Mouse (Mus musculus): ENCODE data around the gene Grxcr1.
A peak's percentile ranks its signal among the peaks of the same experiment; 100 is the strongest.

The Grxcr1 gene

GRCm38 (mm10) chr5:68031744-68032143, at the start of gene Grxcr1:
Gene Grxcr1 (plus strand): TSS chr5:68031835.
- no peak for DNase-seq

DNA sequence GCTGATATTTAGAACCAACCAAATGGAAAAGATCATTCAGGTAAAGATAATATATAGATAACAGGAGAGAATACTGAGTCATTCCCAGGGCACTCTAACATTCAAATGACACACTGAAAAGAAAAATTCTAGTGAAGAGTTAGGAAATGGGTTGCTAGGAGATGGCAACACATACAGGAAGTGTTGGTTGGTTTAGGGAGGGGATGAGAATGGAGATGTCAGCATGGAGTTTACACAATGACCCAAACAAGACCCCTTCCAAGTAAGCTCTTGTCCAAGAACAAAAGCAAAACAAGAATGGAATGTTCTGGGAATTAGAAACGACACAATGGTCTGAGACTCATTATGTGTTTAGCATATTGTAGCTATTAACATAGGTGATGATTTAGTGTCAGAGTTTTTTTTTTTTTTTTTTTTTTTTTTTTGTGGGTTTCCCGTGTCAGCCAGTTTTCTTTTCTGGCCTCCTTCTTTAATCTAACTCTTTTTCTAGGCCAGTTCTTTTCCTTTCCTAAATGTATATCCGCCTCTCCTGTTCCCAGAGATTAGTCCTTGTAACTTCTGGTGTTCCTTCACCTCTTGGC, 49.6 kb upstream of the Grxcr1 start:
- DNase-seq: no peak

DNA sequence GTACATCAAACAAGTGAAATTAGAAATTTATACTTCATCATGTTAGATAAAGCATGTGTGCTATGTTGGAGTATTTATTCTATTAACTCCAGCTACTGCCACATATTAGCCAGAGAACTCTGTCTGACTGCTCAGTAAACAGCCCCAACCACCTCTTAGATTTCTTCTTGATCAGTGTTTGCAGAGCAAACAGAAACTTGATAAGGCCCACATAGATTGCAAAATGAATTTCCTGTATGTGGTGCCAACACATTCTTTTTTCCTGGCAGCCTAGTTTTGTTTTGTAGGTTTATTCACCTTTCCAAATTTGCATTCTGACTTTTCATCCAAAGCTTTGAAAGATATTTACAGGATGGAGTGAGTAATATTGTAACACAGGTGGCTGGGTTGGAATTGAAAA, 41.2 kb upstream of the Grxcr1 start:
- DNase-seq: no peak

DNA sequence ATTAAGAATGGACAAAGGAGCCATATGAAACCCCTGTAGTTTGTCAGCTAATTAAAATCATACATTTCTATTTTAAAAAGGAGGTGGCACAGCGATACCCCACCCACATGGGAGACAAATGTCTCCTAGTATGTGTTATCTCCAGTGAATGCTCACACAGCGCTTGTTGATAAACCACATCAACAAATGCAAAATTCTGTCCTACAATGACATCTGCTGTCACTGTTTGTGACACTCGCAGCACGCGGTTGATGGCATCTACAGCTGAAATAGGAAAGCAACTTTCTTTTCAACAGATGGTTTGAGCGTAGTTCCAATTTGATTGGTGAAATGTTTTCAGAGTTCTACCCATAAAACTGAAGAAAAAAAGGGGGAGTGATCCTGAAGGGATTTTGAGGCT, 29.0 kb upstream of the Grxcr1 start:
- DNase-seq: no peak

GRCm38 (mm10) chr5:68003904-68004303, 27.7 kb upstream of the Grxcr1 start:
- no peak for DNase-seq

GRCm38 (mm10) chr5:68004419-68004818, 27.2 kb upstream of the Grxcr1 start:
- no peak for DNase-seq

DNA sequence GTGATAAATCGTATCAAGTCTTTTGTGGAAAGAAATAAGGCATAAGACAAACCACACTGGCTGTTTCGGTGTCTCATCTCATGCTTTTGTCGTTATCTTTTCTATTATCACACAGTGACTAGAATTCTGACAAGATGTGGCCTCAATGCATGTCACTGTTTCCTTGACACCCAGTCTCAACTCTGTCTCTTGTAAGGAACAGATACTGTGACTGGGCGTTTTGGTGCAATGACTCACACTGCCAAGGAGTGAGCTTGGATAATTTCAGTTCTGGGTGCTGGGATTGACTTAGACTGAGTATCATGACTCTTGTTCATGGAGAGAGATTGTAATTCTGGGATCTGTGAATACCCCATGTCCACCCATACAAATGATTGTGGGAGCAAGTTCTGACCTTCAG, 24.6 kb upstream of the Grxcr1 start:
- DNase-seq: no peak

GRCm38 (mm10) chr5:68011569-68011968, 20.1 kb upstream of the Grxcr1 start:
- DNase-seq: no peak

DNA sequence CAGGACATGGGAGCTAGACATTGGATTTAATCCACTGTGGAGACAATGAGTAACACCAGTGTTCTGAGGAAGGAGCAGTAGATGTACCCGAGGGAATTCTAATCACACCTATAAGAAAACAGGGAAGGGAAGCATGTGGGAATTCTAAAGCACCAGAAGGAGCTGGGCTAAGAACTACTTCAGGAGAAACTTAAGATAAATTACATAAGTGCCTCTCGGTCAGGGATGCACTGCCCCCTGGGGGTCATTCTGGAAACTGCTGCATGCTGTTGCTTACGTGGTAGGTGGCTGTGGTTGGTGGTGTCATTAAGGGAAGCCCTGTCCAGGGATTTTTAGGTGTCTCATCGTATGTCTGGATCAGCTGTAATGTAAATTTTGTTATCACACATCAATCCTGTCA, 19.0 kb upstream of the Grxcr1 start:
- peak; percentile 73 to 83 for DNase-seq

DNA sequence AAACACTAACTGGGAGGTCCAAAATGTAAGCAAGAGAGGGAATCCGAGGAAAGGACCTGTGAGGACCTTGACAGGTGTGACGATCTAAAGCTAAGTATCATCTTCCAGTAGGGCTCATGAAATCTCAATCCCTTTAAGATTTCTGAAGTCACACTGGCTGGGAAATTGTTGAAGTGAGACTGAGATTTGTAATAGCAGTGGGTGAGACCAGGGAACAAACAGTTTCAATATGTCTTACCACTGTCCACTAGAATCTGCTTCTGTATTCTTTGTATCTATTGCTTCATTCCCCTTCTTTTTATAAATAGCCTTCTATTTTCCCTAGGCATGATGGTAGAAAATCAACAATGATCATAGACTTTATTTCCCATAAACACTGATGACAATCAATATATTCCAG, 10.8 kb upstream of the Grxcr1 start:
- no peak for DNase-seq

DNA sequence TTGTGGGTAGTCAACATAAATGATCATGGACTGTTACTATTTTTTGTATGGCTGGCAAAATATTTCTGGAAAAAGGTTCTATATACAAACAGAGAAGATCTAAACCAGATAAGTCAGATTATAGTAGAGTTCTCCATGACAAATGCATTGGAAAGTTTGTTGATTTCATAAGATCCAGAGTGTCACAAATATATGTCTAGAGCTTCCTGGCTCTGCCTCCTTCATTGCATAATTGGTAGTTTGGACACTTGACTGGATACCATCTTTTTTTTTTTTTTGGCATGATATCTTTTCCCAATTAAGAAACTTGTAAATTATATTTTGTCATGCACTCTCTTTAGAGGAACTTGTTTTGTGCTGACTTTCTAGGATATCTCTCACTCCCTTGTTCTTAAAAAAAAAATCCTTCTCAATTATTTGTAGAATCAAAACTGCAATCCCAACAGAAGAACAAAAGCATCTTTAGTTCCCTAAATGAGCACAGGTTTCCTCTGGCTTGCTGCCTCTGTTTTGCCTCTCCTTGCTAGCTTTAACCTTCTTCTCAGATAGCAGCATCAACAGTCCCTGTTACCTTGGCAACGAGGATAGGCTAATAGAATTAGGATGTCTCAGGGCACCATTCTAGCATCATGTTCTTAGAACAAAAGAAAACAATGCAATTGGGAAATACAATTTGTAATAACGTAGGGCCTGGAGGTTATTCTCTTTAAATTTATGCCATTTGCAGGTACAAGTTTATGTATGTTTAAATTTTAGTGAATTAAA, 4.8 kb upstream of the Grxcr1 start:
- DNase-seq: peak in 1 of 2 experiments; percentile 21

GRCm38 (mm10) chr5:68027474-68027873, 4.2 kb upstream of the Grxcr1 start:
- no peak for DNase-seq

GRCm38 (mm10) chr5:68033345-68033744, 1.7 kb downstream of the Grxcr1 start:
- no peak for DNase-seq

DNA sequence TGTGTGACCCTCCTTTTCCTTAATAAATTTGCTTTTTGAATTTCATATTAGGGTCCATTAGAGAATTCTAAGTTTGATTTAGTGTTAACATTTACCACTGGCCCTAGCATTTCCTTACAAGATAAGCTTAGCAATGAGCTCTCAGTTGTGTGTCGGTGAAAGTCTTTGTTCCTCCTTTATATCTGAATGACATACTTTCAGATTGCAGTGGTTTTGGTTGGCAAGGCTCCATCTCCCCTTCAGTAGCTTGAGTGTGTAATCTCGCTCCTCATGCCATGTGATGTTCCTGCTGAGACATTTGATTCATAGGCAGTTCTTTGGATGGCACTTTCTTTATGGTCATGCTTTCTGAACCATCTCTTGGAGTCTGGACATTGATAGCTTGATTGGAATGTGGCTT, 7.4 kb downstream of the Grxcr1 start:
- no peak for DNase-seq

DNA sequence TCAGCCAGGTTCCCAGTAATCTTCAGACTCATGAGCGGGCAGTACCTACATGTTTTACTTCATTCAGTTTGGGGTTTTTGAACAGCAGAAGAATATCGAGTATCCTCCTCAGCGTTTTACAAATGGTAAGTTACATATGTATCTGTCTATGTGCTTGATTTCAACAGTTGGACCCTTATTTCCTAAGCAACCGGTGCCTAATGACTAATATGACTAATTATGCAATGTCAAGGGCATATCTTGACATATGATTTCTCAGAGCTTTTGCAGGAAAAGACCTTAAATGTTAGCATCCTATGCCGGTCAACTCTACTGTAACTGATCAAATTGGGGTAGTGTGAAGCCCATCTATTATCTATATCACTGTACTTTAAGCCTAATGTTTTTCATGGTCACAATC, 11.7 kb downstream of the Grxcr1 start:
- no peak for DNase-seq

DNA sequence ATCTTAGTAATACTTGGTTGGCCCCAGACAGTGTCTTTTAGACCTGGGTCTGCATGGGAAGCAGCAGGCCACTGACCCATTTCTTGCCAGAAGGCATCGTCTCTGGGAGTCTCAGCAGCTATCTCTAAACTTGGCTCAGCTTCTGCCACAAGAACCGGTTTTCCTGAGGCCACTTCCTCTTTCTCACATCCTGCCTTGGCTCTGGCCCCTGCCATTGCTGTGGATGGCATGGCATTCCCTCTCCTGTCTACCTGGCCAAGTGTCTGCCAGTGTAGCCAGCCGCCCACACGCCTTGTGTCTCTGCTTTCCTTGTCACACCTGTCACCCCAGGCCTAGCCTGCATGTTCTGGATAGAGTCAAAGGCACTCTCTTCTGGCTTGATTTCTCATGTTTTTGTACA, 17.1 kb downstream of the Grxcr1 start:
- peak; percentile 84 to 92 for DNase-seq

DNA sequence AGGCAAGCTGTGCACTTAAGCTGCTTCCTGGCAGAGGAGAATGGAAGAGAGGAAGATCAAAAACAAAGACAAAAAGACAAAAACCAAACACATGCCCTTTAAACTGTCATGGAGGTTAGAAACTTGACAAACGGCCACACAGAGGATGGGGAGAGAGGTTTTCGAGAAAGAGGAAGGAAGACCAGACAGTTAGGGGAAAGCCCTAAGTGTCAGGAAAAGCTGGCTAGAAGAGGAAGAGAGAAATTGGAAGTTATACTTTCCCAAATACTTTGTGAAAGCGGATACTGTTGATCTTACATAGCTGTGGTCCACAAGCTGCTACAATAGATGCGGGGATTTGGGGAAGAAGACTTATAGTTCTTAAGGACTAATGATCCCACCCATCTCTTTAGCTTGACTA, 17.9 kb downstream of the Grxcr1 start:
- DNase-seq: no peak

- DNase-seq: no peak
Observed at GRCm38 (mm10) chr5:68051101-68051500, 19.5 kb downstream of the Grxcr1 start.

GRCm38 (mm10) chr5:68057574-68057973, 25.9 kb downstream of the Grxcr1 start:
- no peak for DNase-seq

DNA sequence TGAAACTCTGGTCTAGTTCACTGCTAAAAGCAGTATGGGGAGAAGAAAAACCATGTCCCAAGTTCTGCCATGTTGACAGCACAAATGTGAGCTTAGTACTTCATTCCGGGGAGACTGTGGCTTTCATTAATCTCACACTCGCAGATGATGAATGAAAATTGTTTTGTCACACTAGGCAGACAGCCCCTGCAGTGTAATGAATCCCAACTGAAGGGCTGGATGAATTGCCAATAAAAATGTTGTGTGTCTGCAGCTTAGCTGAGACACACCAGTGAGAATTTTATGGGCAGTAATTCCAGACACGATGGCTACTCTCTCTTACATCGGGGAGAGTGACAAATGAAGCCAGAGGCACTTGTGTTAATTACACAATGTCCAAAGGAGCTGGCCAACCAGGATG, 37.1 kb downstream of the Grxcr1 start:
- no peak for DNase-seq

GRCm38 (mm10) chr5:68070308-68070707, 38.7 kb downstream of the Grxcr1 start:
- peak in 1 of 2 experiments; percentile 22 for DNase-seq

- no peak for DNase-seq
Observed at GRCm38 (mm10) chr5:68071857-68072256, 40.2 kb downstream of the Grxcr1 start.

DNA sequence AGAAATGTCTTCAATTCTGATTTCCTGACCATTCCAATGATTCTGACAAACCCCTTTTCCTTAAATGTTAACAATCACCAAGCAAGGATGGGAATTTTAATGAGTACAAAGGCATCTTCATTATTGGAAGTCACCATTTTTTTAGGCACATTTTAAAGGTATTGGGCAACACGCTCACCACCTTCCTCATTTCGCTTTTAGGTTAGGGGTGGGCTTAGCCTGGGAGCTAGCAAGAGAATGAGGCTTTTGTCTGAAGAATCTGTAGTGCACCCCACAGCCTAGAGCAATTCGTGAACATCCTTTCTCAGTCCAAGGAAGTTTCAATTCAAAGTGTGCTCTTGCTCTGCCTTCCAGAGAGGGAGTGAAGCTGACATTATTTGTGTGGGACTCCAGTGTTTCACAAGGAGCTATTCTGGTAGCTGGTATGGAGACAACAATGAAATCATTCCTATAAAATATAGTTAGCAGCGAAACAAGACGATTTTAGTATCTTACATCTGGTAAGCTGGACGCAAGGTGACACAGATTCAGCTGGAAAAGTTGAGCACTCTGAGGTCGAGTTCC, 55.0 kb downstream of the Grxcr1 start:
- no peak for DNase-seq

DNA sequence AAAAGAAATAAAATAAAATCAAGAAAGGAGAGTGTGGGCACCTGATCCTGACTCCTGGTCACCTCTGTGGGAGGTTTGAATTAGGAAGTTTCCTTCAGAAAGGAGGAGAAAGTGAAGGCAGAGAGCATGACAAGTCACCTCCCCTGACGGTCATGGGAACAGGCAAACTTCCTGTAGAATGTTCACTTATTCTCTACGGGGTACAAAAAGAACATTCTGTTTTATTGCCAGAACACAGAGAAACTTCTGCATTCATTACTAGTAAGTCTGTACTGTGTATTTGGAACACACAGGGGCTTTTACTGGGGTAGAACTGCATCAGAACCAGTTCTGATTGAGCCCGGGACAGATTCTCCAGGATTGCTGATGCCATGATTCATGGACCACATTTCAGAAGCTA, 55.5 kb downstream of the Grxcr1 start:
- DNase-seq: no peak

DNA sequence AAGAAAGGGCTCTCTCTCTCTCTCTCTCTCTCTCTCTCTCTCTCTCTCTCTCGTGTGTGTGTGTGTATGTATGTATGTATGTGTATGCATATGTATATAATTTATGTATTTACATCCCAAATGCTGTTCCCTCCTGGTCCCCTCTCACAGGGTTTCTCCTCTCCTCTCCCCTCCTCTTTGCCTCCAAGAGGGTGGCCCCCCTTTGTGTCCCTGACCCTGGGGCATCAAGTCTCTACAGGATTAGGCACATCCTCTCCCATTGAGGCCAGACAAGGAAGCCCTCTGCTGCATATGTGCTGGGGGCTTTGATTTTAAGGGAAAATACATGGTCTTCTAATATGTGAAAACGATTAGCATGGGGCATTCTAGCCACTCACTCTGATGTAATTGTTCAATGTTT, 61.5 kb downstream of the Grxcr1 start:
- no peak for DNase-seq
